In genomic region chr15:97798134-97798533, GRCm38 (mm10) we compare ENCODE assay signal across 12 mouse cellular contexts. TPM values are rescaled to one million over a fixed set of nuclear protein-coding genes. Genes with fewer than 3 reads are reported as not detected.
DNase-seq lines count a peak whose midpoint lies in the region; ATAC-seq and TF ChIP-seq lines count a peak whose summit lies in the region.
"Had no signal": no experiment of that assay in that cellular context is flagged by ENCODE, and none has a peak within 500 bp of the region (broad histone marks: within the 10 kb centered on the region; RNA-seq: fewer than 3 reads in every experiment).

No protein-coding gene starts in this region.

- H3K9me3 ChIP-seq in MEL (replicated peaks; ENCODE audit: insufficient read depth, low read length): no peaks in the 10 kb centered on the region
- H3K9me3 ChIP-seq in hindbrain, embryonic 11.5 days (ENCODE audit: control insufficient read depth, low read length): no peaks in the 10 kb centered on the region
- no peaks in the 10 kb centered on the region for H3K9me3 ChIP-seq in midbrain, embryonic 10.5 days (replicated peaks)
- H3K9me3 ChIP-seq: embryonic facial prominence, embryonic 12.5 days had no signal

- H3K4me3 ChIP-seq in MEL (ENCODE audit: control insufficient read depth in 1 of 2, insufficient read depth in 1 of 2, low read depth in 2 of 2, low read length in 2 of 2): no peak overlapping the region
- H3K4me3 ChIP-seq in hindbrain, embryonic 11.5 days (ENCODE audit: low read depth, low read length): no peak overlapping the region
- no peak overlapping the region for H3K4me3 ChIP-seq in midbrain, embryonic 10.5 days
- H3K4me3 ChIP-seq: embryonic facial prominence, embryonic 12.5 days had no signal

- no peak for TF ChIP-seq CTCF in MEL (IDR thresholded peaks at IDR 0.05 in 2 of 3, conservative IDR thresholded peaks at IDR 0.05 in 1 of 3; ENCODE audit: control insufficient read depth in 1 of 3, insufficient read depth in 1 of 3, low read depth in 2 of 3, low read length in 3 of 3, poor library complexity in 1 of 3, severe bottlenecking in 1 of 3)

- H3K4me1 ChIP-seq in MEL (ENCODE audit: control insufficient read depth in 1 of 2, insufficient read depth in 2 of 2, low read length in 2 of 2): no peaks in the 10 kb centered on the region
- peaks cover 2% of the 10 kb centered on the region; the same call in 1 of the 2 replicates for H3K4me1 ChIP-seq in hindbrain, embryonic 11.5 days (replicated peaks; ENCODE audit: control insufficient read depth, insufficient read depth, low read length)
- H3K4me1 ChIP-seq in midbrain, embryonic 10.5 days: peaks cover 56% of the 10 kb centered on the region

- no peak for TF ChIP-seq POLR2A in MEL (IDR thresholded peaks at IDR 0.05; ENCODE audit: control insufficient read depth in 1 of 2, insufficient read depth in 1 of 2, low read depth in 1 of 2, low read length in 2 of 2, poor library complexity in 1 of 2)

- H3K36me3 ChIP-seq in MEL (ENCODE audit: control insufficient read depth in 1 of 2, insufficient read depth in 2 of 2, low read length in 2 of 2): peaks cover 0 to 73% of the 10 kb centered on the region in 2 experiments; a peak in 2 of 4 replicates
- H3K36me3 ChIP-seq in hindbrain, embryonic 11.5 days (ENCODE audit: control insufficient read depth, insufficient read depth, low read length): peaks cover 5% of the 10 kb centered on the region; the same call in 1 of the 2 replicates
- H3K36me3 ChIP-seq in midbrain, embryonic 10.5 days: peaks cover 81% of the 10 kb centered on the region

- H3K9ac ChIP-seq in MEL (ENCODE audit: control insufficient read depth, low read depth, low read length, poor library complexity, severe bottlenecking): no peak overlapping the region
- H3K9ac ChIP-seq in hindbrain, embryonic 11.5 days (ENCODE audit: low read depth, low read length): no peak overlapping the region
- H3K9ac ChIP-seq: embryonic facial prominence, embryonic 12.5 days had no signal

- H3K27me3 ChIP-seq in MEL (ENCODE audit: control insufficient read depth in 1 of 2, insufficient read depth in 2 of 2, low read length in 2 of 2): no peaks in the 10 kb centered on the region
- H3K27me3 ChIP-seq in hindbrain, embryonic 11.5 days (ENCODE audit: control insufficient read depth, insufficient read depth, low read length): no peaks in the 10 kb centered on the region
- no peaks in the 10 kb centered on the region; the same call in 1 of the 2 replicates for H3K27me3 ChIP-seq in midbrain, embryonic 10.5 days (ENCODE audit: low read depth, poor library complexity, severe bottlenecking)
- H3K27me3 ChIP-seq: embryonic facial prominence, embryonic 12.5 days; Patski had no signal

- 32% methylated on average over 17 of the region's 17 CpGs for WGBS in hindbrain, embryonic 11.5 days
- WGBS in midbrain, embryonic 10.5 days: 42% methylated on average over 17 of the region's 17 CpGs

- no peaks in the 10 kb centered on the region for H3K79me2 ChIP-seq in MEL (ENCODE audit: control insufficient read depth, insufficient read depth, low read length, poor library complexity)

- H3K4me2 ChIP-seq in hindbrain, embryonic 11.5 days (replicated peaks; ENCODE audit: low read depth, low read length): no peak overlapping the region
- H3K4me2 ChIP-seq: embryonic facial prominence, embryonic 12.5 days had no signal

- ATAC-seq in hindbrain, embryonic 11.5 days (ENCODE audit: low FRiP score): peak; percentile 63
- ATAC-seq: Patski had no signal

- no peak for TF ChIP-seq EP300 in MEL (IDR thresholded peaks at IDR 0.05; ENCODE audit: low read depth in 1 of 2, low read length in 2 of 2)

- no peak overlapping the region for H3K27ac ChIP-seq in MEL (ENCODE audit: control insufficient read depth, low read depth, low read length)
- H3K27ac ChIP-seq in hindbrain, embryonic 11.5 days (ENCODE audit: low read depth, low read length): no peak overlapping the region
- H3K27ac ChIP-seq in midbrain, embryonic 10.5 days (replicated peaks): peak overlapping the region; percentile 67
- H3K27ac ChIP-seq: embryonic facial prominence, embryonic 12.5 days; kidney, postnatal 0 days had no signal

- TF ChIP-seq RAD21 in MEL (IDR thresholded peaks at IDR 0.05; ENCODE audit: low read depth, low read length): no peak

- DNase-seq in ES-CJ7 (ENCODE audit: low read depth, low spot score) (peak; percentile 32), MEL (ENCODE audit: low read depth, low spot score) (no peak)
- DNase-seq in hindbrain, embryonic 11.5 days (ENCODE audit: low spot score): peak; percentile 74
- DNase-seq in midbrain, embryonic 10.5 days (ENCODE audit: low spot score): peak; percentile 80
- DNase-seq in cerebellum, adult 9-10 months: no peak
- no peak for DNase-seq in gastrocnemius, postnatal 4 days (ENCODE audit: low spot score in 2 of 2)
- no peak for DNase-seq in lung, postnatal 36 days
- DNase-seq: gastrocnemius, postnatal 14 days; left cerebral cortex, postnatal 4 days had no signal

TF ChIP-seq in MEL, 35 proteins besides CTCF, POLR2A, EP300 and RAD21:
- TF ChIP-seq SIN3A (IDR thresholded peaks at IDR 0.05; ENCODE audit: low read length): no peak
- 0 out of 2 replicates have a peak, but pooled peaks have one; percentile 3 for TF ChIP-seq ZMIZ1 (IDR thresholded peaks at IDR 0.05; ENCODE audit: low read depth, low read length)

RNA-seq across cellular contexts. Expression of gene Slc48a1, which starts 19.8 kb away (rescaled TPM):
- 116 and 136 TPM in 2 replicates for total RNA-seq in MEL (2012; rRNA removed)
- 100 to 1,000 TPM in 1 of 2 experiments, not detected in 1; 299 TPM for polyA plus RNA-seq in MEL (2012; ENCODE audit: insufficient read depth in 1 of 2, insufficient read length in 2 of 2, low read depth in 1 of 2, low replicate concordance in 2 of 2, missing spikeins in 1 of 2)
- polyA plus RNA-seq in hindbrain, embryonic 11.5 days (2014; fragmentation: Nextera tagmentation; extraction: Ambion mirVana): 28.1 and 28.4 TPM in 2 replicates
- polyA plus RNA-seq in midbrain, embryonic 10.5 days (2016; fragmentation: Nextera tagmentation; extraction: Ambion mirVana): 30.5 and 36.3 TPM in 2 replicates
- total RNA-seq in gastrocnemius, postnatal 4 days (2021): 10 to 100 TPM; 32.6 to 35.4 TPM

RNA-seq across cellular contexts. Expression of gene Rapgef3, which starts 30.4 kb away (rescaled TPM):
- total RNA-seq in MEL (2012; rRNA removed): 4.0 and 7.4 TPM in 2 replicates
- polyA plus RNA-seq in MEL (2012; ENCODE audit: insufficient read depth in 1 of 2, insufficient read length in 2 of 2, low read depth in 1 of 2, low replicate concordance in 2 of 2, missing spikeins in 1 of 2): 1 to 10 TPM in 1 of 2 experiments, not detected in 1; 6.6 TPM
- polyA plus RNA-seq in hindbrain, embryonic 11.5 days (2014; fragmentation: Nextera tagmentation; extraction: Ambion mirVana): 3.6 and 4.0 TPM in 2 replicates
- polyA plus RNA-seq in midbrain, embryonic 10.5 days (2016; fragmentation: Nextera tagmentation; extraction: Ambion mirVana): 5.3 and 6.0 TPM in 2 replicates
- 10 to 100 TPM in 1 of 2 experiments, 1 to 10 TPM in 1; 9.4 to 11.0 TPM for total RNA-seq in gastrocnemius, postnatal 4 days (2021)

RNA-seq across cellular contexts. Expression of gene Hdac7, which starts 46.2 kb away (rescaled TPM):
- 100 and 102 TPM in 2 replicates for total RNA-seq in MEL (2012; rRNA removed)
- polyA plus RNA-seq in MEL (2012; ENCODE audit: insufficient read depth in 1 of 2, insufficient read length in 2 of 2, low read depth in 1 of 2, low replicate concordance in 2 of 2, missing spikeins in 1 of 2): 100 to 1,000 TPM in 1 of 2 experiments, not detected in 1; 389 TPM
- polyA plus RNA-seq in hindbrain, embryonic 11.5 days (2014; fragmentation: Nextera tagmentation; extraction: Ambion mirVana): 17.9 and 19.4 TPM in 2 replicates
- 23.9 and 24.7 TPM in 2 replicates for polyA plus RNA-seq in midbrain, embryonic 10.5 days (2016; fragmentation: Nextera tagmentation; extraction: Ambion mirVana)
- 10 to 100 TPM; 53.6 to 57.9 TPM for total RNA-seq in gastrocnemius, postnatal 4 days (2021)

Comparison
In these comparisons a context has a peak if more than half of its experiments do, and no peak if none do; other contexts are left out.
1. DNase-seq: peak in ES-CJ7 (single experiment), hindbrain, embryonic 11.5 days (single experiment) and midbrain, embryonic 10.5 days (single experiment); none in MEL (single experiment), cerebellum, adult 9-10 months (single experiment), gastrocnemius, postnatal 4 days (0 of 2) and lung, postnatal 36 days (single experiment).